Mouse (Mus musculus): ENCODE measurements around the gene Ttc25.

Ttc25 gene

GRCm38 (mm10) chr11:100528375-100529165 is 16.8 kb upstream of the Ttc25 start:
- DNase-seq (ENCODE audit: low read depth, low spot score) = no peak

- peak; percentile 79 for DNase-seq (ENCODE audit: low read depth, low spot score)
These were observed 11.5 kb upstream of the Ttc25 start for GRCm38 (mm10) chr11:100533871-100534270.

GRCm38 (mm10) chr11:100534411-100534810 is 11.0 kb upstream of the Ttc25 start:
- DNase-seq (ENCODE audit: low read depth, low spot score) = peak; percentile 59

- DNase-seq (ENCODE audit: low read depth, low spot score) = peak; percentile 71
These were observed 10.6 kb upstream of the Ttc25 start for GRCm38 (mm10) chr11:100534821-100535220.

- no peak for DNase-seq (ENCODE audit: low read depth, low spot score)
These were observed 9.4 kb upstream of the Ttc25 start for GRCm38 (mm10) chr11:100535996-100536395.

- DNase-seq (ENCODE audit: low read depth, low spot score) = no peak
These were observed 8.9 kb upstream of the Ttc25 start for GRCm38 (mm10) chr11:100536466-100536865.

GRCm38 (mm10) chr11:100540966-100541365 is 4.4 kb upstream of the Ttc25 start:
- no peak for DNase-seq (ENCODE audit: low read depth, low spot score)

- no peak for DNase-seq (ENCODE audit: low read depth, low spot score)
These were observed 3.8 kb upstream of the Ttc25 start for GRCm38 (mm10) chr11:100541577-100541976.

- no peak for DNase-seq (ENCODE audit: low read depth, low spot score)
These were observed 309 bp downstream of the Ttc25 start for GRCm38 (mm10) chr11:100545746-100546085.

GRCm38 (mm10) chr11:100546955-100547354 is 1.5 kb downstream of the Ttc25 start:
- no peak for DNase-seq (ENCODE audit: low read depth, low spot score)

GRCm38 (mm10) chr11:100548141-100548540 is 2.7 kb downstream of the Ttc25 start:
- no peak for DNase-seq (ENCODE audit: low read depth, low spot score)

- no peak for DNase-seq (ENCODE audit: low read depth, low spot score)
These were observed 4.1 kb downstream of the Ttc25 start for GRCm38 (mm10) chr11:100549466-100549865.

- peak; percentile 77 for DNase-seq (ENCODE audit: low read depth, low spot score)
These were observed 4.7 kb downstream of the Ttc25 start for GRCm38 (mm10) chr11:100550101-100550500.

GRCm38 (mm10) chr11:100552842-100553241 is 7.4 kb downstream of the Ttc25 start:
- no peak for DNase-seq (ENCODE audit: low read depth, low spot score)

GRCm38 (mm10) chr11:100555583-100555982 is 10.2 kb downstream of the Ttc25 start:
- DNase-seq (ENCODE audit: low read depth, low spot score) = peak; percentile 91

- DNase-seq (ENCODE audit: low read depth, low spot score) = no peak
These were observed 12.2 kb downstream of the Ttc25 start for GRCm38 (mm10) chr11:100557563-100557962.

GRCm38 (mm10) chr11:100559476-100559875 is 14.1 kb downstream of the Ttc25 start:
- DNase-seq (ENCODE audit: low read depth, low spot score) = peak; percentile 95

- no peak for DNase-seq (ENCODE audit: low read depth, low spot score)
These were observed 16.3 kb downstream of the Ttc25 start for GRCm38 (mm10) chr11:100561748-100562147.

GRCm38 (mm10) chr11:100564297-100564696 is 18.9 kb downstream of the Ttc25 start:
- peak; percentile 79 for DNase-seq (ENCODE audit: low read depth, low spot score)

- no peak for DNase-seq (ENCODE audit: low read depth, low spot score)
These were observed 19.3 kb downstream of the Ttc25 start for GRCm38 (mm10) chr11:100564703-100565102.

- DNase-seq (ENCODE audit: low read depth, low spot score) = no peak
These were observed 21.8 kb downstream of the Ttc25 start for GRCm38 (mm10) chr11:100567229-100567628.

GRCm38 (mm10) chr11:100567815-100568245 is 22.4 kb downstream of the Ttc25 start:
- DNase-seq (ENCODE audit: low read depth, low spot score) = no peak

- DNase-seq (ENCODE audit: low read depth, low spot score) = no peak
These were observed 23.3 kb downstream of the Ttc25 start for GRCm38 (mm10) chr11:100568692-100569091.

- DNase-seq (ENCODE audit: low read depth, low spot score) = no peak
These were observed 24.4 kb downstream of the Ttc25 start for GRCm38 (mm10) chr11:100569789-100570188.
